Mouse (Mus musculus) stomach, postnatal 0 days (tissue): ENCODE results near the gene Camk2n1.

Experiments
- CTCF ChIP-seq: IDR thresholded peaks from 2 replicates; pipeline ENCODE4 v1.5.1; 2016; ENCODE audit warnings: antibody characterized with exemption, low read depth, mild to moderate bottlenecking, moderate library complexity
- EP300 ChIP-seq: optimal IDR thresholded peaks from 2 replicates; pipeline ENCODE3; 2016; ENCODE audit warnings: antibody characterized with exemption

DNA sequence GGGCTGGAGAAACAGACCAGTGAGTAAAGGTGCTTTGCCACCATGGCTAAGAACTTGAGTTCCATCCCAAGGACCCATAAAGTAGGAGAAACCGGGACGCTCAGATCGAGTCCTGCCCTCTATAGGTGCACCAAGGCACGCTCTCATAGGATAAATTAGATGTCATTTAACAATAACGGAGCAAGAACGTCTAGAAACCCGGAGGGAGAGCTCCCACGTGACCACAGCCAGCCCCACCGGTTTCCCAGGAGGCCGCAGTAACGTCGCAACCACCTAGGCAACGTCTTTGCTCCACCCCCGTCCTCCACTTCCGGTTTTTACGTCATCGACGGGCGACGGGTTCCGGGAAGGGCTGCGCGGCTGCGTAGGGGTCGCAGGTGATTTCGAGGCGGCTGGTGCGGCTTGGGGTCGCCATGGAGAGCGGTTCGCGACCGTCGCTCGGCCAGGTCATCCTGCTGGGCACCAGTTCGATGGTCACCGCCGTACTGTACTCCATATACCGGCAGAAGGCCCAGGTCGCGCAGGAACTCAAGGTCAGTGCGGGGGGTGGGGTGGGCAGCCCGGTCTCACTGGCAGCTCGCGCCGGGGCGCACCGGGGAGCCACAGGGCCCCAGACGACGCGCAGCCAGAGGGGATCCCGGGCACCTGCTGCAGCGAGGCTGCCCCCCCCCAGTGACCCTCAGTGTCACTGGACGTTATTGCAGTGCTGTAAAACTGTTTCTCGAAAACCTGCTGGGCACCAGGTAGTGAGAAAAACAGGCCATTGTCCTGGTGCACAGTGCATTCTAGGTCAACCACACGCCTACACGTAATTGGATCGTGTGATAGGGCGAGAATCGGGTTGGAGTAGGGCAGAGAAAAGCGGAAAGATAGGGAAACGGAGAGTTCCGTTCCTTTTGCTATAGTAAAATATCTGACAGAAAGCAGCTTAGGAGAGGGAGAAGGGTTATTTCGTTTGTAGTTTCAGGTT is 19.5 kb upstream of the Camk2n1 start, which contains the start of gene Mul1:
- TF ChIP-seq CTCF (peak; percentile 55), EP300 (no peak)
